Mouse (Mus musculus): ENCODE measurements around the gene Zdhhc24.

GRCm38 (mm10) chr19:4925121-4925860 lies 46.8 kb downstream of the Zdhhc24 start:
- TF ChIP-seq CTCF (IDR thresholded peaks at IDR 0.05; ENCODE audit: extremely low read depth, insufficient read depth, low read length) (no peak), POLR2A (IDR thresholded peaks at IDR 0.05; ENCODE audit: extremely low read depth, insufficient read depth, low read length) (no peak)
